Mouse (Mus musculus): Measurements from ENCODE around the gene Slco3a1. TPM values are rescaled to one million over a fixed set of nuclear protein-coding genes. Genes with fewer than 3 reads are reported as not detected.
"Not testable (repeated sequence)": the region's sequence is repeated elsewhere in the genome, so short reads cannot be mapped to it uniquely, and the experiment has no call there.

Slco3a1 gene
- total RNA-seq, 2 experiments from 2014 or later, result 56.9 to 64.7 TPM

DNA sequence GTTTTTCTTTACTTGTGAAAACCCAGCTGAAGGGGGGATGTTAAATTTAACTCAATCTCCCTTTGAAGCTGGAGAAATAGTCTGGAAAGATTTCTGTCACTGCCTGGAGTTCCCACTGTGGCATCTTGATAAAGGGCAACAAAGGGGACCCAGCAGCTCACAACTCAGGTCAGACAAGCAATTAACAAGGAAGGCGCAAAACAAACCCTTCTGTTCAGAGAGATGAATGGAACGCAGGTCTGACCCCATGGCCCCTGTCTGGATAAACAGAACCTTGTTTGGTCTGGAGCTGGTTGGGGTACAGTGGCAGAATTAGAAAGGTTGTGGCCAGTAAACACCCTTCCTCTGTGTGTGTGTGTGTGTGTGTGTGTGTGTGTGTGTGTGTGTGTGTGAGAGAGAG, 106.8 kb downstream of the Slco3a1 start:
- no peak for DNase-seq
- intact Hi-C loops (cut with DNase I), result no loop called here

DNA sequence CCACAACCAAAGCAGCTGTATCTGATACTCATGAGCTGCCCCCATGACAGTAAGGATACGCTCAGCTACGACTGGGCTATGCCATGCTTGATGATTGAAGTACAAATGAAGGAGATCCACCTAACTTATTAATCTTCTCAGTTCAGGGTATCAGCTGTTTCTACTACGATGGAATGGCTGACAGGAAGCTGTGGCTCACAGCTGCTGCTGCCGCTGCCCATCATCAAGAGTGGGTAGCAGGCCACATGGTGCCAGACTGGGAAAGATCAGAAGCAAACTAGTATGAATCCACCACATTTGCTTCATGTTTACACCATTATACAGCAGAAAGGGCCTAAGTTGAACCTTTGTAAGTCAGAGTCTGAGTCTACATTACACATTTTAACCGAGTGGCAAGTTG, 109.4 kb downstream of the Slco3a1 start:
- intact Hi-C loops (cut with DNase I), result no loop called here
- no peak for DNase-seq

- intact Hi-C loops (cut with DNase I), result no loop called here
Observed at GRCm38 (mm10) chr7:74442380-74442779, 112.2 kb downstream of the Slco3a1 start.

GRCm38 (mm10) chr7:74437534-74437933, 117.0 kb downstream of the Slco3a1 start:
- intact Hi-C loops (cut with DNase I), result no loop called here
- no peak for DNase-seq

More at GRCm38 (mm10) chr7:74442380-74442779, 112.2 kb downstream of the Slco3a1 start:
- DNase-seq, result no peak

- intact Hi-C loops (cut with DNase I), result no loop called here
- DNase-seq, result no peak
Observed at GRCm38 (mm10) chr7:74436642-74437041, 117.9 kb downstream of the Slco3a1 start.

GRCm38 (mm10) chr7:74432950-74433349, 121.6 kb downstream of the Slco3a1 start:
- DNase-seq, result no peak
- intact Hi-C loops (cut with DNase I), result no loop called here

GRCm38 (mm10) chr7:74429252-74429651, 125.3 kb downstream of the Slco3a1 start:
- no peak for DNase-seq
- intact Hi-C loops (cut with DNase I), result no loop called here

- intact Hi-C loops (cut with DNase I), result no loop called here
- no peak for DNase-seq
Observed at GRCm38 (mm10) chr7:74427135-74427534, 127.4 kb downstream of the Slco3a1 start.

DNA sequence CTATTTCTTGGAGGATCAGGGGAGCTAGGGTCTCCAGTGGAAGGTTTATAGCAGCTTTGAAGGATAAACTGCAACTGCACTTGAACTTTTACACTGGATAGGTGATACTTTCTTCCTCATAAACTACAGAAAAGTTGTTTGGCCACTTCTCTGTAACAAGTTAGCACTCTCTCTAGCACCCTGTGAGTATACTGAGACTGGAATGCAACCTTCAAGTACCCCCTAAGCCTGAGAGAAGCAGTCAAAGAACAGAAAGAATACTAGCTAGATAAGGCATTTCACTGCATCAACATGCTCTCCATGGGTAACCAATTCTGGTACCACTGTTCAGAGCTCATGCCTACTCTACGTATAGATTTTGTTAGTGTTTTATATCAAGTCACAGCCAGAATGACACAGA, 128.6 kb downstream of the Slco3a1 start:
- DNase-seq, result no peak
- intact Hi-C loops (cut with DNase I), result no loop called here

DNA sequence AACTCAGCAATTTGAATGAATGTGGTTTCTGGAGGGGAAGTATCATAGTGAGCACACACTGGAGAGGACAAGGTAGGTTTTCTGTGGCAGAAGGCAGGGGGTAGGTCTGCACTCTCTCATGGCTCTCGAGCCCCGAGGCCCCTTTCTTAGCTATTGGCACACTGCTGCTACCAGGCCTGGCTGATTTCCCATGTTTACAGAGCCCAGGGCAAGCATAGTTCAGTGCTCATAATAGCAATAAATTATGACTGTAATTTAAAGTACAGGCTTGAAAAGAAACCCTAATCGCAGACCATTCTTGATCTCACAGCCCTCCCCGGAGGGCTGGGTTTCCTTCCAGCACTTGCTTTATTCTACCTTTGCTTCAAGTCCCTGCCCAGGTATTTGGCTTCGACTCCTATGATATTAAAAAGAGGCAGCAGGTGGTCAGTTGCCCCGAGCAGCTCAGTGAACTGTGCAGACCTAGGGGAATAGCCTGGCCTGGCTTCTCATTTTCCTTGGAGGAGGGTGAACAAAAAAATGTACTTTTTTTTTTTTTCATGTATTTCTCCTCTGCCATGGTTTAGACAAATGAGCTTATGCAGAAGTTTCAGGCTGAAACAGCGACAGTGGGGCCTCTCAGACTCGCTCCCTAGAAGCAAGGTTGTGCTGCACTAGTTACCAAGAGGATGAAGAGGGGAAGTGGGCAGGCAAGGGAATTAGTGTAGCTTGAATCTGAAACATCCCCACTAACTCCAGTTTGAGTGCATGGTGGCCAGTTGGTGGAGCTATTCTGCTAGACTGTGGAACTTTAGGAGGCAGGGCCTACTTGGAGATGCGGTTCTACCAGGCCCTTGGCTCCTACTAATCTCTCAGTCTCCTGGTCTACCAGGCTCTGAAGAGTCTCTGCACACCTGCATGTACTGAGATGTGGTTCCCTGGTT, 130.4 kb downstream of the Slco3a1 start:
- no peak for DNase-seq

DNA sequence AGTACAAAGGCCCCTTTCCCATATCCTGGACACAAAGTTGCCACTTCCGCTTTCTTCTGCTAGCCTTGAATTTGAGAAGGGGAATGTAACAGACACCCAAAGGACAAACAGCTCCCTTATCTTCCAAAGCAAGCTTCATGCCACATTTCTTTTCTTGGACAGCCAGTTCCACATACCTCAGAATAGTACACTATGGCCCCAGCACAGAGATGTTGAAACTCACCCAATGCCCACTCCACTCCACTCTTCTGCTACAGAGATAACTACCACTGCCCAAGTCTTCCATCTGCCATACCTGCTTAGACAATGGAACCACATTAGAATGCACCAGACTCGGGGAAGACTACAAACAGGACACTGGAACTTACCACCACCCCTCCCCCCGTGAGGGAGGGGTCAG, 131.3 kb downstream of the Slco3a1 start:
- intact Hi-C loops (cut with DNase I), result loop anchor here (5.0 kb wide), 3 partner anchors 41 to 684 kb away; partner anchors contain the start of gene Slco3a1
- DNase-seq, result no peak

More for the DNA sequence above, 130.4 kb downstream of the Slco3a1 start:
- intact Hi-C loops (cut with DNase I), result loop anchor here (5.0 kb wide), 3 partner anchors 42 to 683 kb away; partner anchors contain the start of gene Slco3a1

GRCm38 (mm10) chr7:74422731-74423130, 131.8 kb downstream of the Slco3a1 start:
- intact Hi-C loops (cut with DNase I), result loop anchor here (5.0 kb wide), 3 partner anchors 40 to 685 kb away; partner anchors contain the start of gene Slco3a1
- no peak for DNase-seq

DNA sequence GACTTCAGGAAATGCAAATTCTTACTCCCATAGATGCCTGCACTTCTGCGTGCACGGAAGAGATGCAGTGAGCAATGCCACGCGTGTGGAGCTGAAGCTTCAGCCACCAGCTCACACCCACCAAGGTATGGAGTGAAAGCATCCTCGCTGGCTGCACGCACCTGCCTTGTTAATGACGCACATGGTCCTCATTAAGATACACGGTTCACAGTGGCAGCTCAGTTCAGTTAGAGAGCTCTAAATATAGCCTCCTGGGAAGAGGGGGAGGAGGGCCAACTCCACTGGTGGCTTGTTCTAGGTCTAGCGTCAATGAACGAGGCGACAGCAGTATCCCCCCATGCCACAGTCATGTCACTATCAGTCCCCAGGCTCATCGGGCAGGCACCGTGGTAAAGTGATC, 132.6 kb downstream of the Slco3a1 start:
- intact Hi-C loops (cut with DNase I), result loop anchor here (5.0 kb wide), 3 partner anchors 40 to 685 kb away; partner anchors contain the start of gene Slco3a1
- no peak for DNase-seq

GRCm38 (mm10) chr7:74421591-74421990, 133.0 kb downstream of the Slco3a1 start:
- DNase-seq, result no peak
- intact Hi-C loops (cut with DNase I), result loop anchor here (5.0 kb wide), 3 partner anchors 39 to 686 kb away; partner anchors contain the start of gene Slco3a1

DNA sequence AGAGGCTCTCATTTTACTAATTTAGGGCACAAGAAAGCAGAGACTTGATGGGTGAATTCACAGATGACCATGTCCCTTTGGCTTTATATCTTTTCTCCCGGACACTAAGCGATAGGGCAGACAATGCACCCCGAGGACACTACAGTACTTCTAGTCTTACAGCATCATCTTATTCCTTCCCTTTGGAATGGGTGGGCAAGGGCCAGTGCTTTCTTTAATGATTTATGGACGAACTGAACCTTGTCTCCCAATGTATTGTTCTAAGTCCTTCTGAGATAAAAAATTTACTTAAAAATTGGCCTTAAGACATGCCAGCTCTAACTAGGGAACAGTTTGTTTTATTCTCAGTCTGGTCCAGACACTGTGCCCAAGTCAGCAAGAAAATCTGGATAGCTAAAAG, 134.9 kb downstream of the Slco3a1 start:
- intact Hi-C loops (cut with DNase I), result loop anchor here (5.0 kb wide), 3 partner anchors 37 to 688 kb away; partner anchors contain the start of gene Slco3a1
- no peak for DNase-seq

GRCm38 (mm10) chr7:74417009-74417408, 137.6 kb downstream of the Slco3a1 start:
- DNase-seq, result no peak
- intact Hi-C loops (cut with DNase I), result no loop called here

DNA sequence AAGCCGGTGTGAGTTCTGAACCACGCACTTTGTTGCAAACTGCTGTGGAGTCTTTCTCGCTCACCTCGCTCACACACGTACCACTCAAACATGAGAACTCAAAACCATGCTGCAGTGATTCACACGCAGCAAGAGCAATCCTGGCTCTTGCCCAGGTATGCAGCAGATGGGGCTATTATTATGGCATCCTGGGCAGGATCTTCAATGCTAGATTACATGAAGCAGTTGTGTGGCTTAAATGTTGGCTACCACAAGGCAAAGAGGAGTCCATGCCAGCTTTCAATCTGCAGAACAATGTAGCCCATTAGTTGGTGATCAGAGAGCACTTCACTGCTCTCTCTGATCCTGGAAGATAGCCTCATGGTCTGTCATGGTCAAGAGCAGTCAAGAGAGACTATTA, 139.3 kb downstream of the Slco3a1 start:
- intact Hi-C loops (cut with DNase I), result no loop called here
- DNase-seq, result no peak

- intact Hi-C loops (cut with DNase I), result no loop called here
Observed at GRCm38 (mm10) chr7:74413738-74414716, 140.6 kb downstream of the Slco3a1 start.

GRCm38 (mm10) chr7:74408601-74409323, 145.8 kb downstream of the Slco3a1 start:
- peak in 1 of 2 experiments; percentile 55 for DNase-seq
- intact Hi-C loops (cut with DNase I), result no loop called here

More at GRCm38 (mm10) chr7:74413738-74414716, 140.6 kb downstream of the Slco3a1 start:
- DNase-seq, result no peak

GRCm38 (mm10) chr7:74407851-74408250, 146.7 kb downstream of the Slco3a1 start:
- intact Hi-C loops (cut with DNase I), result not testable (repeated sequence)

More at GRCm38 (mm10) chr7:74407851-74408250, 146.7 kb downstream of the Slco3a1 start:
- not testable (repeated sequence) for DNase-seq

Measured in gastrocnemius, postnatal 36 days (tissue).